Mouse (Mus musculus) hindbrain, embryonic 12.5 days (tissue): ENCODE measurements around the gene Fgd2. TPM values are rescaled to one million over a fixed set of nuclear protein-coding genes. Genes with fewer than 3 reads are reported as not detected.

Source experiments
- ATAC-seq: fragments of 200-750 bp; cut with Nextera tagmentation; 2 replicates; pipeline ENCODE4 v1.8.0; 2017; ENCODE audit warnings: moderate TSS enrichment; ENCODE audit not compliant: low FRiP score
- H3K27ac ChIP-seq: fragments of 300-500 bp; sonication (generic); 2 replicates; pipeline ENCODE4 v1.5.1; 2016; ENCODE audit warnings: mild to moderate bottlenecking
- H3K27me3 ChIP-seq: fragments of 300-500 bp; sonication (generic); 2 replicates; pipeline ENCODE4 v1.6.1; 2016; ENCODE audit warnings: mild to moderate bottlenecking
- H3K36me3 ChIP-seq: fragments of 300-500 bp; sonication (generic); 2 replicates; pipeline ENCODE4 v1.6.1; 2016; ENCODE audit warnings: mild to moderate bottlenecking
- H3K4me1 ChIP-seq: fragments of 300-500 bp; sonication (generic); 2 replicates; pipeline ENCODE4 v1.6.1; 2016
- H3K4me2 ChIP-seq: fragments of 300-500 bp; sonication (generic); replicated peaks from 2 replicates; pipeline ENCODE4 v1.6.1; 2016; ENCODE audit warnings: mild to moderate bottlenecking
- H3K4me3 ChIP-seq: fragments of 300-500 bp; sonication (generic); 2 replicates; pipeline ENCODE4 v1.5.1; 2016; ENCODE audit warnings: mild to moderate bottlenecking
- H3K9ac ChIP-seq: fragments of 300-500 bp; sonication (generic); 2 replicates; pipeline ENCODE4 v1.6.1; 2016; ENCODE audit warnings: mild to moderate bottlenecking, moderate library complexity
- H3K9me3 ChIP-seq: fragments of 300-500 bp; sonication (generic); replicated peaks from 2 replicates; pipeline ENCODE4 v1.6.1; 2016; ENCODE audit warnings: mild to moderate bottlenecking
- WGBS: fragments of 180-500 bp; shearing (Covaris S2); methylation state at CpG from one replicate; pipeline ENCODE4 v1.1.7; 2016; 5-methylcytosine and 5-hydroxymethylcytosine counted together
- polyA plus RNA-seq: library from polyadenylated mRNA; unstranded; fragments of >200 nt; fragmentation: Nextera tagmentation; extraction: Ambion mirVana; gene quantifications from 2 replicates; pipeline ENCODE4 v1.2.1, GENCODE M21; 2016

The Fgd2 gene
- polyA plus RNA-seq, 1 experiment from 2014 or later, result 7.0 TPM

DNA sequence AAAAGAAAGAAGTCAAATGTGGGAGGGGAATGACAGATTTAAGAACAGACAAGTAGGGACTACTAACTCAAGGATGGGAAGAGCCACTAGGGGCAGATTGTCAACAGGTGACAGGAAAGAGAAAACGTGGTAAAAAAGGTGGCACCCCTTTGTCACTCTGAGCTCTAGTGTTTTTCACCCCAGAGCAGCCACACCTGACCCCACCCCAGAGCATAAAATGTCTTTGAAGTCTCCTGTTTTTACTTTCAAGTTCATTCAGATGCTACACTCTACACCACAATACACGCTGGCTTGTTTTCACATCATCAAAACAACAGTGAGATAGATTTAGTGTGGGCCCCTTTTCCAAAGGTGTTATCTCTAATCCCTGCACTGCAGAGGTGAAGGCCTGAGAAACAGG lies 68.1 kb downstream of the Fgd2 start:
- no peak overlapping the region for H3K9ac ChIP-seq
- H3K36me3 ChIP-seq, result no peaks in the 10 kb centered on the region
- peaks cover 8% of the 10 kb centered on the region; the same call in 1 of the 2 replicates for H3K4me1 ChIP-seq
- H3K27ac ChIP-seq, result no peak overlapping the region
- no peaks in the 10 kb centered on the region for H3K9me3 ChIP-seq
- 46% methylated on average over 2 of the region's 2 CpGs for WGBS
- H3K4me2 ChIP-seq, result no peak overlapping the region
- no peaks in the 10 kb centered on the region for H3K27me3 ChIP-seq
- H3K4me3 ChIP-seq, result no peak overlapping the region
- ATAC-seq, result no peak

Other genes starting within 250 kb of the Fgd2 start
- gene Rab44, start 246.8 kb upstream of the Fgd2 start, polyA plus RNA-seq, result 0.34 and 1.1 TPM in 2 replicates
- gene Cpne5, start 122.7 kb upstream of the Fgd2 start, polyA plus RNA-seq, result 6.0 and 6.1 TPM in 2 replicates
- 102 and 105 TPM in 2 replicates for gene Ppil1, start 96.7 kb upstream of the Fgd2 start, polyA plus RNA-seq
- 72.5 and 76.9 TPM in 2 replicates for gene BC004004, start 92.1 kb upstream of the Fgd2 start, polyA plus RNA-seq
- gene Pi16, start 43.2 kb upstream of the Fgd2 start, polyA plus RNA-seq, result 0.97 and 1.2 TPM in 2 replicates
- 438 and 466 TPM in 2 replicates for gene Mtch1, start 13.0 kb upstream of the Fgd2 start, polyA plus RNA-seq
- gene Pim1, start 129.8 kb downstream of the Fgd2 start, polyA plus RNA-seq, result 17.8 and 19.2 TPM in 2 replicates
- gene Gm17657, start 188.7 kb downstream of the Fgd2 start, polyA plus RNA-seq, result not detected in 2 replicates
- 24.6 and 26.4 TPM in 2 replicates for gene Tbc1d22b, start 188.9 kb downstream of the Fgd2 start, polyA plus RNA-seq
- gene Tmem217, start 191.5 kb downstream of the Fgd2 start, polyA plus RNA-seq, result 1.8 and 2.4 TPM in 2 replicates